Mouse (Mus musculus) spleen, postnatal 4 days (tissue): ENCODE data around the gene Cisd1.

Experiments
- DNase-seq, 2 experiments: peaks; one replicate each; pipeline ENCODE4 v3.0.0; 2022; ENCODE audit warnings: low spot score in 2 of 2

Gene Cisd1

GRCm38 (mm10) chr10:71327386-71327785 is 17.4 kb downstream of the Cisd1 start:
- DNase-seq, result no peak

DNA sequence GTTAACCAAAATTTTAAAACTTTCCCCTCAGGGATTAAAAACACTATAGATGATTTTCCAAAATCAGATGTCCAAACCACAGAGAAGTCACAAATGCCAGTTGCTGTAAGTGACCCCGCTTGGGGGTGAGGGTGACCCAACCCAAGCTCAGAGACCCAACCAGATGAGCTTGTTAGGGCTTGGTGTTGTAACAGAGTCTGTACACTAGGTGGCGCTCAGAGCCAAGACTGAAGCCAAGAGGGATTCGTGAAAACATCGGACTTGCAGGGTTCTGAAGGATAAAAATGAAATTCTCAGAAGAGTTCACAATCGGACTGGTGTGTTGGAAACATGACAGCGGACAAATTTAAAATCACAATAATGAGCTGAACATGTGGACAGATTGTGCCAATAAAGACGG is 18.0 kb downstream of the Cisd1 start:
- peak; percentile 55 to 82 for DNase-seq

DNA sequence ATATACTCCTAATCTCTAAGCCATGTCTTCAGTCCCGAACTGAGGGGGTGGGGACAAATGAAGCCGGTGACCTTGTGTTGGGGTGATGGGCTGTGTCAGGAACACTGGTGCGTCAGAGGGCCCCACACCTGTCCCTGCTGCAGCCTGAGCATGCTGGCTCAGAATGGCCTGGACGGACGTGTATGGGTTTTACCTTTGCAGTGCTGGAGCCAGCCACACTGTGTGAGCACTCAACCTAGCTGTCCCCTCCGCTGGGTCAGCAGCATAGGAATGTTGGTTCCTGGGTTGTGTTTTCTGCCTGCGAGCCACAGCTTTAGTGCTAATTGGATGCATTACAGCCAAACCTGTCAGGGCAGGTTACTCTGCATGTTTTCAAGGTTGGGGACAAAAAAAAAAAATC is 18.6 kb downstream of the Cisd1 start:
- DNase-seq, result no peak

- DNase-seq, result no peak
Measured at GRCm38 (mm10) chr10:71323669-71324068, 21.1 kb downstream of the Cisd1 start.

- no peak for DNase-seq
Measured at GRCm38 (mm10) chr10:71316497-71316896, 28.3 kb downstream of the Cisd1 start.

GRCm38 (mm10) chr10:71316056-71316455 is 28.7 kb downstream of the Cisd1 start:
- DNase-seq, result no peak

GRCm38 (mm10) chr10:71314596-71314995 is 30.2 kb downstream of the Cisd1 start:
- DNase-seq, result no peak

DNA sequence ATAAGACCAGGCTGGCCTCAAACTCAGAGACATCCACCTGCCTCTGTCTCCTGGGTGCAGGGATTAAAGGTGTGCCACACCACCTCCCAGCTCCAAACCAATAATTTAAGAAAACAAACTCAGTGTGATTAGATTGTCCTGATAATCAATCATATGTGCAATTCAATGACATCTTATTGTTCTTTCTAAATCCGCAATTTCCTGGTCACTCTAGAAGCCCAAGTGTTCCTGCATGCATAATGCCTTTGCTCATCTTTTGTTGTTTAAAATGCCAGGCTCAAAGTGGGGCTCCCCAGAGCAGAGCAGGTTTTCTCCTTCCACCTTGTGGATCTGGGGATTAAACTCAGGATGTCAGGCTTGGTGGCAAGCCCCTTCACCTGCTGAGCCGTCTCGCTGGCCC is 34.5 kb downstream of the Cisd1 start:
- DNase-seq, result no peak

DNA sequence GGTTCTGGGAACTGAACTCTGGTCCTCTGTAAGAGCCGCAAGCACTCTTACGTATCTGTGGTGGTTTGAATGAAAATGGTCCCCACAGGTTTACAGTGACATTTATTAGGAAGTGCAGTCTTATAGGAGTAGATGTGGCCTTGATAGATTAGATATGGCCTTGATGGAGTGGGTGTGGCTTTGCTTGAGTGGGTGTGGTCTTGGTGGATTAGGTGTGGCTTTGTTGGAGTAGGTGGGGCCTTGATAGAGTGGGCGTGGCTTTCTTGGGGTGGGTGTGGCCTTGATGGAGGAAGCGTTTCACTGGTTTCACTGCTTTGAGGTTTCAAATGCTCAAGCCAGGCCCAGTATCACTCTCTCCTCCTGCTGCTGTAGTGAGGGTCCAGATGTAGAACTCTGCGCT is 36.6 kb downstream of the Cisd1 start:
- no peak for DNase-seq

DNA sequence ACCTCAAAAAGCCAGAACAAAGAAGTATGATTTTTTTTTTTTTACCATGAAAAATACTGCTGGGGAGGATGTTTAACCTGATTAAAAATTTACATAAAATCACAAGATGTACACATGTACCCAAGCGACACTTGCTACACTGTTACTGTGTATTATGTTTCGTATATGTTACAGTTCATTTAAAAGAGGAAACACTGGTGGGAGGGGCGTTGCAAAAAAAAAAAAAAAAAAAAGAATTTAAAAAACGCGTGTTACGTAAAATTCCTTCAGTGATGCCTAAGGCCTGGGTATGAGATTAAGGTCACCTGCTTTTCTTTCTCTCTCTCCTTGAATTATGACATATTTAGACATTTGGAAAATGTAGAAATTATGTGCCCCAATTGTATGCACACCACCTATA is 38.0 kb downstream of the Cisd1 start:
- DNase-seq, result no peak

DNA sequence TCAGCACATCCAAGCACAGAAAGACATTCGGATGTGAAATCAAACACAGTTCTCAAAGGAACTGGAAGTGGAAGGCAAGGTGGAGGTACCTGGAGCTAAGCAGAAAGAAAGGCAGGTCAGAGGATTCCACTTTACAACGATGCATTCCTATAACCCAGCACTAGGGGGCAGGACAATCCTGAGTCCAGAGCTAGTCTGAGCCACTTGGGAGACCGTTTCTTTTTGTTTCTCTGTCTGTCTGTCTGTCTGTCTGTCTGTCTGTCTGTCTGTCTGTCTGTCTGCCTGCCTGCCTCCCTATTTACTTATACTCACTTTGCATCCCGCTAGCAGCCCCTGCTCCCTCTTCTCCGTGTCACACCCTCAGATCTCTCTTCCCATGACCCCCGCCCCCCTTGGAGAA is 38.6 kb downstream of the Cisd1 start:
- DNase-seq, result peak in 1 of 2 experiments; percentile 23

DNA sequence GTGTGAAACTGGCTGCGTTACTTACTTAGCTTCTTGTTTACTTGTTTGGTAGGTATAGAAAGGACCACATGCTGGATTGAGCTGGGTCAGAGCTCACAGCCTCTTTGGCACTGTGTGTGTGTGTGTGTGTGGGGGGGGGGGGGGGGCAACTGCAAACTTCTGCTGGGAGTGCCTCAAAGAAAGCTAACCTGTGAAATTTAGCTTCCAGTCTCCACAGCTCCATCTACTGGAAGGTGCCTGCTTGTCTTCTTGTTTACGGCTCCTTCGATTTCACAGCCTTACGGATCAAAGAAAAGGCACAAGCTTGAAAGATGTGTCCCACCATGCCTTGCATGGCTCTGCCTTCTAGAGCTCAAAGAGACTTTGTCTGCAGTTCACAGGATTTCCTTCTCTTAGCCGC is 42.3 kb downstream of the Cisd1 start:
- no peak for DNase-seq

- DNase-seq, result no peak
Measured at GRCm38 (mm10) chr10:71300161-71300560, 44.6 kb downstream of the Cisd1 start.

- DNase-seq, result no peak
Measured at GRCm38 (mm10) chr10:71293245-71293644, 51.5 kb downstream of the Cisd1 start.

- DNase-seq, result no peak
Measured at GRCm38 (mm10) chr10:71292254-71292653, 52.5 kb downstream of the Cisd1 start.

- no peak for DNase-seq
Measured at GRCm38 (mm10) chr10:71291801-71292200, 53.0 kb downstream of the Cisd1 start.

DNA sequence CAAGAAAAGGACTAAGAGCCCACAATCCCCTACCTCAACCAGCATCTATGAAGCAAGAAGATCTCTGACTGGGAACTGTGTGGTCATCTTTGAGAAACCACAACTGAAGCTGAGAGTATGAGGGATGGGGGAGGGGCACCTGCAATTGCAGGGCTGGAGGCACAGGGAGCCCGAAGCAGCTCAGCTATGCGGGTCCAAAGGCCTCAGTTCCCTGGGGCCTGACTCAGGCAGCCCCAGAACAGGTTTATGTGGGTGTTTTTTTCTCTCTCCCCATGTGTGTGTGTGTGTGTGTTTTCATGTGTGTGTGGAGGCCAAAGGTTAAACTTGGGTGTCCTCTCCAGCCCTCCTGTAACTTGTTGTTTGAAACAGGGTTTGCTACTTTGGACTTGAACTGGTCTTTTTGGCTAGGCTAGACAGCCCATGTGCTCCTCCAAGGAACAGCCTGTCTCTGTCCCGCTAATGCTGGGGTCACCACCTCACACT is 53.5 kb downstream of the Cisd1 start:
- no peak for DNase-seq

DNA sequence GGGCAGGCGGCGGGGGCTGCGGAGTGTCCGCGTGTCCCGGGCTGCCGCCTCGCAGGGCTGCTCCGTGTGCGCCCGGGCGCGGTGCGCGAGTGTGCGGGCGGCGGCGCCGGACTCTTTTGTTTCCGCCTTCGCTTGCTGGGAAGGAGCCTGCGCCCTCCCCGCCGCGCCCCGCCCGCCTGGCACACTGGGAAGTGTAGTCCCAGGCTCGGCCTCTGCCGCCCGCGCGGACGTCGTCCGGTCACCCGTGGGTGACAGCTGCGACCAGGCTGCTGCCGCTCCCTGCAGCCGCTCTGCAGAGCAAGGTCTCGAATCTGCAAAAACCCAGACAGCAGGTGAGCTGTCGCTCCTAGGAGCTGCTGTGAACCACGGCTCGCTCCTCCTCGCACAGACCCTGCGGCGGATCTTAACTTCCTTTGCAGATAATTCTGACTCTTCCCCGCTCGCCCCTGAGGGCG is 59.6 kb downstream of the Cisd1 start, which contains the start of gene Ube2d1:
TSS of gene Ube2d1 (minus strand) at position 137 of the 455 bp plus-strand sequence.
- peak; percentile 73 to 87 for DNase-seq

DNA sequence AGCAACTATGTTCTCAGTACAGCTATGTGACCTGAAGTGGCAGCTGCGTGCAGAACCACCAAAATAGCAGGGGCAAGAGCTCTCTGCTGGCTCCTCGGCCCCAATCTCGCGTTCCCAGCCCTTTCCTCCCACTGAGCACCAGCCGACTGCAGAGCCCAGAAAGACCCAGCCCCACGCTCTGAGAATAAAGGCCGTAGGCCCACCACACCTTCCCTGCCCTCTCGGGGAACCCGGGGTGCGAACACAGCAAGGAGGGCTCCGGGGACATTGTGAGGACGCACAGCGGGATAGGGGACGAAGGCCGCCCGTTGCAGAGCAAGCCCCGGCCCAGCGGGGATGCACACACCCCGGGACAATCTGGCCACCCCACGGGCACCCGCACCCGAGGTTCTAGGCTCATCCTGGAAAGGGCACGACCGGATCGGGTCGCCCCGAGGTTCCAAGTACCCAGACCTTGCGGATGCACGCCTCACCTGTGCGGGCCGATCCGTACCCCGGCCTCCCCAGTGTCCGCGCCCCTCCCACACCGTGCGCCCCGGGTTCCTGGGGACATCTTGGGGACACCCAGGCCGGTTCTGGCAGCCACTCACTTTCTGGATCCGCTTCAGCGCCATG is 60.1 kb downstream of the Cisd1 start:
- peak in 1 of 2 experiments; percentile 18 for DNase-seq

DNA sequence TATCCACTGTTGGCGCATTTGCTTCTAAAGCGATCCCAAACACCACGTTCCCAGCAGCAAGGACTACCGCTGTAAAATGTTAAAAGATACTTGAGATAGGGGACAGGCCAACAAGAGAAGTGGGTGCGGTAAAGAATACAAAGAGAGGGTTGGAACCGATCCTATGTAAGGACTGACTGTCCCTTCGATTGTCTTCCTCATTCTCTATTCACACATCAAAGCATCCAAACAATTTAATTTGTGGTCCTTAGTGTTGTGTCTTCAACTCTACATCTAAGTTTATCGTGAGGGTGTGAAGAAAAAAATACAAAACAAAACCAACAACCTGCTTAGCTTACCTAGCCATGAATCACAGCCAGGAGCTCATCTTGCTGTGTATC is 60.6 kb downstream of the Cisd1 start:
- DNase-seq, result no peak
